Mouse (Mus musculus) heart, embryonic 12.5 days (tissue): Measurements from ENCODE around the gene Sox13. TPM values are rescaled to one million over a fixed set of nuclear protein-coding genes. Genes with fewer than 3 reads are reported as not detected.

Experiments
- ATAC-seq: fragments of 200-750 bp; cut with Nextera tagmentation; 2 replicates; pipeline ENCODE4 v1.8.0; 2017; ENCODE audit warnings: moderate TSS enrichment, moderate library complexity; ENCODE audit not compliant: insufficient number of reproducible peaks, low FRiP score
- H3K27ac ChIP-seq: fragments of 300-500 bp; sonication (generic); 2 replicates; pipeline ENCODE4 v1.5.1; 2016; ENCODE audit warnings: mild to moderate bottlenecking, moderate library complexity; ENCODE audit not compliant: poor library complexity, severe bottlenecking
- H3K27me3 ChIP-seq: fragments of 300-500 bp; sonication (generic); replicated peaks from 2 replicates; pipeline ENCODE4 v1.6.1; 2016; ENCODE audit warnings: mild to moderate bottlenecking, moderate library complexity
- H3K36me3 ChIP-seq: fragments of 300-500 bp; sonication (generic); 2 replicates; pipeline ENCODE4 v1.6.1; 2016; ENCODE audit warnings: mild to moderate bottlenecking, moderate library complexity
- H3K4me1 ChIP-seq: fragments of 300-500 bp; sonication (generic); replicated peaks from 2 replicates; pipeline ENCODE4 v1.6.1; 2016; ENCODE audit warnings: mild to moderate bottlenecking
- H3K4me2 ChIP-seq: fragments of 300-500 bp; sonication (generic); 2 replicates; pipeline ENCODE4 v1.6.1; 2016; ENCODE audit warnings: mild to moderate bottlenecking, moderate library complexity
- H3K4me3 ChIP-seq: fragments of 300-500 bp; sonication (generic); 2 replicates; pipeline ENCODE4 v1.5.1; 2016; ENCODE audit warnings: mild to moderate bottlenecking
- H3K9ac ChIP-seq: fragments of 300-500 bp; sonication (generic); 2 replicates; pipeline ENCODE4 v1.6.1; 2016; ENCODE audit warnings: mild to moderate bottlenecking, moderate library complexity
- H3K9me3 ChIP-seq: fragments of 300-500 bp; sonication (generic); replicated peaks from 2 replicates; pipeline ENCODE4 v1.6.1; 2016; ENCODE audit warnings: mild to moderate bottlenecking, moderate library complexity
- WGBS: fragments of 180-500 bp; shearing (Covaris S2); methylation state at CpG from one replicate; pipeline ENCODE4 v1.1.7; 2016; 5-methylcytosine and 5-hydroxymethylcytosine counted together
- polyA plus RNA-seq: library from polyadenylated mRNA; unstranded; fragments of >200 nt; fragmentation: Nextera tagmentation; extraction: Ambion mirVana; gene quantifications from 2 replicates; pipeline ENCODE4 v1.2.1, GENCODE M21; 2016

The Sox13 gene
- polyA plus RNA-seq, result 6.6 and 6.8 TPM in 2 replicates

- Histone ChIP-seq H3K27me3 (0 out of 2 replicates have a peak, but pooled peaks cover 3% of the 10 kb centered on the region), H3K4me3 (peak within 1 kb of the TSS; percentile 90), H3K4me1 (peaks cover 21% of the 10 kb centered on the region), H3K27ac (peak within 1 kb of the TSS; percentile 88), H3K36me3 (no peaks in the 10 kb centered on the region), H3K9ac (peak within 1 kb of the TSS; percentile 91), H3K9me3 (no peaks in the 10 kb centered on the region), H3K4me2 (peak within 1 kb of the TSS; percentile 99)
- WGBS, result under 1% methylated on average over 113 of the region's 128 CpGs
- ATAC-seq, result peak; percentile 73
Observed at GRCm38 (mm10) chr1:133423543-133424480, at the start of gene Sox13. Sox13 (minus strand) TSS chr1:133424377.

DNA sequence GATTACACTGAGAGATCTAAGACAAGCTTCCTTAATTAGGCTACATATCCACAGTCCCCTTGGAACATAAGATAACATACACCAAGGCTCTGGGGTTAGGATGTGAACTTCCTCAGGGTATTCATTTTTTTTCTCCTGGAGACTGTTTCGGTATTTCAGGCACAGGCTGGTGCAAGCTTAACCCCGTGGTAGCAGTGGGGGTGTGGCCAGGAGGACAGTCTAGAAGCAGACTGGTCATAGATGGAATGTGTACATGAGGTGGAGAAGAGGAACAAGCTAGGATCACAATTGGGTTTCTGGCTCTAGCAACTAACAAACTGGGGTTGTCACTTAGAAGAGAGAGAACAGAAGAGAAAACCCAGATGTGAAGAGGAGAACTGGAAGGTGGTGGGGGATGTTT is 47.4 kb upstream of the Sox13 start:
- ATAC-seq, result no peak
- no peak overlapping the region for H3K9ac ChIP-seq
- H3K4me1 ChIP-seq, result peaks cover 23% of the 10 kb centered on the region
- no peak overlapping the region for H3K4me2 ChIP-seq
- H3K27me3 ChIP-seq, result no peaks in the 10 kb centered on the region
- no peak overlapping the region for H3K4me3 ChIP-seq
- no peaks in the 10 kb centered on the region for H3K9me3 ChIP-seq
- 25% methylated on average over 2 of the region's 2 CpGs for WGBS
- H3K36me3 ChIP-seq, result no peaks in the 10 kb centered on the region
- peak overlapping the region; percentile 13; the same call in 1 of the 2 replicates for H3K27ac ChIP-seq

- 0 out of 2 replicates have a peak overlapping the region, but pooled peaks have one; percentile 48 for H3K27ac ChIP-seq
- H3K4me1 ChIP-seq, result peaks cover 23% of the 10 kb centered on the region
- H3K4me3 ChIP-seq, result no peak overlapping the region
- H3K9ac ChIP-seq, result no peak overlapping the region
- ATAC-seq, result peak; percentile 31; the same call in 1 of the 2 replicates
- WGBS, result 50% methylated on average over 7 of the region's 7 CpGs
- no peaks in the 10 kb centered on the region for H3K9me3 ChIP-seq
- no peak overlapping the region for H3K4me2 ChIP-seq
- H3K27me3 ChIP-seq, result no peaks in the 10 kb centered on the region
- no peaks in the 10 kb centered on the region for H3K36me3 ChIP-seq
Observed at GRCm38 (mm10) chr1:133471086-133471485, 46.9 kb upstream of the Sox13 start.

DNA sequence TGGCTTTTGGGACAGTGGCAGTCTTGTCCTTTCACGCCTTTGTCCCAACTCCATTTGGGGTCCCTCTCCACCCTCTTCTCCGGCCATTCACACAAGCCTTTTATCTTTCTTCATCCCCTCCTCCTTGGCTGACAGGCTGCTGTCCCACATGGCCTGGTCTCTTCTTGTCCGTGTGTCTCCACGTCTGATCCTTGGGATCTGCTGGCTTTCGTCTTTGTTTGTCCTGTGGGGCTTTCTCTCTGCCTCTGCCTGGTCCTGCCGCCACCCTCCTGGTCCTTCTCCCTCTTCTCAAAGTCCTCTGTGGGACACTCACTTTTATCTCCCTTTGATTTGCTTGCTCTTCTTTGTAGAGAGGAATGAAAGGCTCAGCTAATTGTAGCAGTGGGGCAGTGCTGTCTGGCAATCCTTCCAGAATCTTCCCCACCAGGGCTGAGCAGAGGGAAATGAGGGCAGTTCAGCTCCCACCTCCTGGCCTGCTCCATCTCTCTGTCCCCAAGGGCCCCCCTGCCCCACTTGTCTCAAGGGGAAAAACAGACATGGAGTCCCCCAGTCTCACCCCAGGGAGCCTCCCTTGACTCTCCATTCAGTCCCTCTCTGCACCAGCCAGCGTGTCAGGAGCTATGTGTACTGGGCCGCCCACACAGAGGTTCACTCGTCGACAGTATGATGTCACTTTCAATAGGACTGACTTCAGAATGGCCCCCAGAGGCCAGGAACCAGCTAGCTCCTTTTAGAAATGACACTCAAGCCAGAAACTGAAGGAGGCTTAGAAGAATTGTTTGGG is 46.3 kb upstream of the Sox13 start:
- Histone ChIP-seq H3K9me3 (no peaks in the 10 kb centered on the region), H3K27ac (peak overlapping the region; percentile 48), H3K4me1 (peaks cover 23% of the 10 kb centered on the region), H3K4me3 (no peak overlapping the region), H3K4me2 (no peak overlapping the region), H3K9ac (no peak overlapping the region; the same call in 1 of the 2 replicates), H3K27me3 (no peaks in the 10 kb centered on the region), H3K36me3 (no peaks in the 10 kb centered on the region)
- 35% methylated on average over 10 of the region's 10 CpGs for WGBS
- ATAC-seq, result 0 out of 2 replicates have a peak, but pooled peaks have one; percentile 33

GRCm38 (mm10) chr1:133469213-133469612 is 45.0 kb upstream of the Sox13 start:
- peaks cover 29% of the 10 kb centered on the region for H3K4me1 ChIP-seq
- H3K9ac ChIP-seq, result no peak overlapping the region
- no peaks in the 10 kb centered on the region for H3K36me3 ChIP-seq
- H3K27me3 ChIP-seq, result no peaks in the 10 kb centered on the region
- ATAC-seq, result no peak
- H3K27ac ChIP-seq, result no peak overlapping the region
- 72% methylated on average over 4 of the region's 4 CpGs for WGBS
- no peaks in the 10 kb centered on the region for H3K9me3 ChIP-seq
- H3K4me2 ChIP-seq, result no peak overlapping the region
- no peak overlapping the region for H3K4me3 ChIP-seq

GRCm38 (mm10) chr1:133468751-133469150 is 44.6 kb upstream of the Sox13 start:
- no peak for ATAC-seq
- no peak overlapping the region for H3K27ac ChIP-seq
- no peaks in the 10 kb centered on the region for H3K9me3 ChIP-seq
- no peak overlapping the region for H3K4me2 ChIP-seq
- H3K27me3 ChIP-seq, result no peaks in the 10 kb centered on the region
- H3K4me1 ChIP-seq, result peaks cover 29% of the 10 kb centered on the region
- no peak overlapping the region for H3K4me3 ChIP-seq
- no peaks in the 10 kb centered on the region for H3K36me3 ChIP-seq
- WGBS, result 50% methylated on average over 6 of the region's 6 CpGs
- H3K9ac ChIP-seq, result no peak overlapping the region

DNA sequence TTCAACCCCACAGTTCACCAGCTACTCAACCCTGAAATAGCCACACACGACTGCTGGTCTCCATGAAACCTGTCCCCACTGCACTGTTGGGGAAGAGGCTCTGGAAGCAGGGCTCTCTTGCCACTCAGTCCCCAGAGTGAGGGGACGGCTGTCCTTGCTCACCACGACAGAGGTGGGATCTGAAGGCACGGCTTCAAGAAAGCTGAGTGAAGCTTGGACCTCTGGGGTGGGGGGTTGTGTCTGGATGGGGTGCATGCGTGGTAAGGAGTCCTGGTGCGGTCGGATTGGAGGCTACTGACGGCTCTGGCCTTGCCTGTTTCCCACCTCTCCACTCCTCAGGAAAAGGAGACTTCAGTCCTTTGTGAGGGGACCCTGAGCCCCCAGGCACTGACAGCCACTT is 43.7 kb upstream of the Sox13 start:
- ATAC-seq, result no peak
- Histone ChIP-seq H3K27ac (no peak overlapping the region), H3K27me3 (no peaks in the 10 kb centered on the region), H3K4me3 (no peak overlapping the region), H3K4me2 (no peak overlapping the region), H3K9me3 (no peaks in the 10 kb centered on the region), H3K9ac (no peak overlapping the region), H3K36me3 (no peaks in the 10 kb centered on the region), H3K4me1 (peaks cover 29% of the 10 kb centered on the region)
- WGBS, result 55% methylated on average over 8 of the region's 8 CpGs

DNA sequence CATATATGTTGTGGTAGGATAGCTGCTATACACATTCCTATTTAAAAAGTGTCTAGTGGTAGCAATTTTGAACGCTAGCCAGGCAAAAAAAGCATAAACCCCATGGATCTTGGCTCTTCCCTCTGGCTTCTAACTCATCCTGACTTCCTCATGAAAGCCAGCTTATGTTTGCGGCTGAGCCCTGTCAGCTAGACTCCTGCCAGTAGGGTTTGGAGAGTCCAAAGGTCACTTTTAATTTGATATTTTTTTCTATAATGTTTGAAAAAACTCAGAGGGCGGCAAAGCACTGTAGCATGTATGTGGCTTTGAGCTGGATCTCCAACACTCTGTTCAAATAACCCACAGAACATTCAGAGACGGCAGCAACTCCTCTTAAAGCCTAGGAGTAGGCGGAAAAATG is 39.0 kb upstream of the Sox13 start:
- ATAC-seq, result no peak
- Histone ChIP-seq H3K4me3 (no peak overlapping the region), H3K27ac (no peak overlapping the region), H3K9me3 (peaks cover 10% of the 10 kb centered on the region; the same call in 1 of the 2 replicates), H3K4me2 (no peak overlapping the region), H3K27me3 (no peaks in the 10 kb centered on the region), H3K4me1 (peaks cover 10% of the 10 kb centered on the region), H3K9ac (no peak overlapping the region), H3K36me3 (no peaks in the 10 kb centered on the region)
- 88% methylated on average over 5 of the region's 5 CpGs for WGBS

DNA sequence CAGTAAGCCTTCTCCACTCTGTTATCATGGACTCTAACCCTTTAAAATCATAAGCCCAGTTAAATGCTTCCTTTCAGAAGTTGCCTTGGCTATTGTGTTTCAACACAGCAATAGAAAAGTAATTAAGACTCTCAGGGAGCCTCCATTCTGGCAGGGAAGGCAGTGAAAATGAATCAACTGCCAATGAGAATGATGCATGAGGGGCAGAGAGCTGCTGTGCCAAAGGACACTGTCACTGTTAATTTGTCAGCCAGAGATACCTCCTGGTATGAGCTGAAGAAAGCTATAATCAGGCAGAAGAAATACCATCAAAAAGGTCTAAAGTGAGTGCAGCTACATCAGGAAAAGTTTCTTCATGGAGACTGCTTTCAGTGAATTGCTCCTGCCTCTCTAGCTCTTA is 36.8 kb upstream of the Sox13 start:
- Histone ChIP-seq H3K27ac (no peak overlapping the region), H3K36me3 (no peaks in the 10 kb centered on the region), H3K27me3 (no peaks in the 10 kb centered on the region), H3K9me3 (peaks cover 12% of the 10 kb centered on the region; the same call in 1 of the 2 replicates), H3K4me2 (no peak overlapping the region), H3K9ac (no peak overlapping the region), H3K4me3 (no peak overlapping the region), H3K4me1 (peaks cover 6% of the 10 kb centered on the region)
- no peak for ATAC-seq

DNA sequence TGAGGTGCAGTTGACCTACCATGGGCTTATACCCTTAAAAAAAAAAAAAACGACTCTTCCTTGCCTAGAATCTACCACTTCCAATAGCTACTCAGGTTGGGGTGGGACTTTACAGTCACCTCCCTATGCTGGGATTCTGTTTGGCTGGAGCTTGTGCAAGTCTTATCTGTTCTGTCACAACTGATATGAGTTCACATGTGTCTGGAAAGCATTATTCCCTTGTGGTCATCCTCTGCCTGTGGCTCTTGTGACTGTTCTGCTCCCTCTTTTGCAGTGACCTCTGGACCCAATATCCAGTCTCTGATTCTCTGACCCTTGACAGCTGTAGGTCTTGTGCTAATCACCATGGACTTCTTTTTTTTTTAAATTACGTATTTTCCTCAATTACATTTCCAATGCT is 31.9 kb upstream of the Sox13 start:
- H3K4me2 ChIP-seq, result no peak overlapping the region
- no peak overlapping the region for H3K27ac ChIP-seq
- no peak for ATAC-seq
- H3K9ac ChIP-seq, result no peak overlapping the region
- H3K9me3 ChIP-seq, result peaks cover 9% of the 10 kb centered on the region; the same call in 1 of the 2 replicates
- H3K4me1 ChIP-seq, result peaks cover 19% of the 10 kb centered on the region
- no peaks in the 10 kb centered on the region for H3K27me3 ChIP-seq
- 40% methylated on average over 2 of the region's 2 CpGs for WGBS
- no peak overlapping the region for H3K4me3 ChIP-seq
- no peaks in the 10 kb centered on the region for H3K36me3 ChIP-seq
